Mouse (Mus musculus): ENCODE results near the gene Srpk2. TPM values are rescaled to one million over a fixed set of nuclear protein-coding genes. Genes with fewer than 3 reads are reported as not detected.

The Srpk2 gene
- polyA plus RNA-seq, 1 experiment from 2014 or later = 41.9 TPM

DNA sequence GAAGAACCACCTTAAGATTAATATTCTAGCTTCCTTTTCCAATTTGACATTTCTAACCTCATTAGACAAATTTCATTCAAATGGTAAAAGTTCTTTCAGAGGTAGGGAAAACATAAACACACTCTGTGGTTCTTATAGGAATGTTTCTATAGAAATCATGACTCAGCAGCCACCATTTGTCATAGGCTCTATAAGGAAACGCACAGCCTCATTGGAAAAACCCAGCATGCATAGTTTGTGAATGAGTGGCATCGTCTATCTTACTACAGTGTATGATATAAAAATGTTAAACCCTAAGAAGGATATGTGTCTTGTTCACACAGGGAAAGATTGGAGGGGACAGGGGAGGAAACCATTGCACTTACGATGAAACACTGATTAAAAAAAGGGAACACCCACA lies 178.8 kb downstream of the Srpk2 start:
- no peaks in the 10 kb centered on the region for H3K4me1 ChIP-seq (replicated peaks; ENCODE audit: insufficient read depth, low read length)
- H3K4me3 ChIP-seq (replicated peaks; ENCODE audit: low read depth, low read length) = no peak overlapping the region
- H3K27me3 ChIP-seq (ENCODE audit: insufficient read depth, low read length) = no peaks in the 10 kb centered on the region
- no peak overlapping the region for H3K4me2 ChIP-seq (ENCODE audit: low read length)
- no peaks in the 10 kb centered on the region for H3K9me3 ChIP-seq (replicated peaks; ENCODE audit: low read length)
- no peak overlapping the region for H3K9ac ChIP-seq (ENCODE audit: low read depth, low read length)
- no peak overlapping the region for H3K27ac ChIP-seq
- ATAC-seq (replicated peaks; ENCODE audit: low FRiP score, low read depth) (no peak), DNase-seq (ENCODE audit: low spot score) (no peak)
- peaks cover 26% of the 10 kb centered on the region for H3K36me3 ChIP-seq (ENCODE audit: insufficient read depth, low read length)
- no peak for TF ChIP-seq CTCF (IDR thresholded peaks at IDR 0.05; ENCODE audit: low read depth)
- WGBS = 75% methylated on average over 3 of the region's 3 CpGs

DNA sequence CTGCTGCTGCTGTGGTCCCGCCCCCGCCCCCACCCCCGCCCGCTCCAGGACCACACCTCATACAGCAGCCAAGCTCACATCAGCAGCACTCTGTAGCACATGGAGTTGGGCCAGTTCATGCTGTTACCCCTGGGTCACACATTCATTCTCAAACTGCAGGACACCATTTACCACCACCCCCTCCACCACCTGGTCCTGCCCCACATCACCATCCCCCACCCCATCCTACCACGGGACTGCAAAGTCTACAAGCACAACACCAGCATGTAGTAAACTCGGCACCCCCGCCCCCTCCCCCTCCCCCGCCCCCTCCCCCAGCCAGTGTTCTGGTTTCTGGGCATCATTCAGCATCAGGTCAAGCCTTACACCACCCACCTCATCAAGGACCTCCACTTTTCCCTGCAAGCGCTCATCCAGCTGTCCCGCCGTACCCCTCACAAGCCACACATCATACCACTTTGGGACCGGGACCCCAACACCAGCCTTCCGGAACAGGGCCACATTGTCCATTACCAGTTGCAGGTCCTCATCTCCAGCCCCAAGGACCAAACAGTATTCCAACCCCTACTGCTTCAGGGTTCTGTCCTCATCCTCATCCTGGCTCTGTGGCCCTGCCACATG lies 182.0 kb downstream of the Srpk2 start:
- Histone ChIP-seq H3K9ac (ENCODE audit: low read depth, low read length) (no peak overlapping the region), H3K4me3 (replicated peaks; ENCODE audit: low read depth, low read length) (no peak overlapping the region), H3K27me3 (ENCODE audit: insufficient read depth, low read length) (no peaks in the 10 kb centered on the region), H3K4me1 (replicated peaks; ENCODE audit: insufficient read depth, low read length) (no peaks in the 10 kb centered on the region), H3K4me2 (ENCODE audit: low read length) (no peak overlapping the region), H3K9me3 (replicated peaks; ENCODE audit: low read length) (no peaks in the 10 kb centered on the region), H3K36me3 (ENCODE audit: insufficient read depth, low read length) (peaks cover 42% of the 10 kb centered on the region), H3K27ac (no peak overlapping the region)
- WGBS = 74% methylated on average over 13 of the region's 13 CpGs
- ATAC-seq (replicated peaks; ENCODE audit: low FRiP score, low read depth) (peak; percentile 29; the same call in 1 of the 2 replicates), DNase-seq (ENCODE audit: low spot score) (no peak)
- no peak for TF ChIP-seq CTCF (IDR thresholded peaks at IDR 0.05; ENCODE audit: low read depth)

DNA sequence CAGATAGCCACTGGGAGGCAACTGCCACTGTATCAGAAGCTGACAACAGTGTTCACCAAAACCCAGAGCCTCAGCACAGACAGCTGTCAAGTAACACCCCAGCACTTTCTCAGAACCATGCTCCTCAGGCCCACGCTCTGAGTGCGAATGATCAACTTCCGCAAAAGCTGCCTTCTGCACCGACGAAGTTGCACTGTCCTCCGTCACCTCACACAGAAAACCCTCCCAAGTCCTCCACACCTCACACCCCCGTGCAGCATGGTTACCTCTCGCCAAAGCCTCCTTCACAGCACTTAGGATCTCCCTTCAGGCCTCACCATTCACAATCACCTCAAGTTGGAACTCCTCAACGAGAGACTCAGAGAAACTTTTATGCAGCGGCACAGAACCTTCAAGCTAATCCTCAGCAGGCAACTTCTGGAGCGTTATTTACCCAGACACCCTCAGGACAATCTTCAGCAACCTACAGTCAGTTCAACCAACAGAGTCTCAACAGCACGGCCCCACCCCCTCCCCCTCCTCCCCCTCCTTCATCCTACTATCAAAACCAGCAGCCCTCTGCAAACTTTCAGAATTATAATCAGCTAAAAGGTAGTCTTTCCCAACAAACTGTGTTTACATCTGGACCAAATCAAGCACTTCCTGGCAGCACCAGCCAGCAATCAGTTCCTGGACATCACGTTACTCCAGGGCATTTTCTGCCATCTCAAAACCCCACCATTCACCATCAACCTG lies 182.7 kb downstream of the Srpk2 start:
- Histone ChIP-seq H3K4me3 (replicated peaks; ENCODE audit: low read depth, low read length) (no peak overlapping the region), H3K9ac (ENCODE audit: low read depth, low read length) (no peak overlapping the region), H3K4me1 (replicated peaks; ENCODE audit: insufficient read depth, low read length) (no peaks in the 10 kb centered on the region), H3K36me3 (ENCODE audit: insufficient read depth, low read length) (peaks cover 46% of the 10 kb centered on the region), H3K9me3 (replicated peaks; ENCODE audit: low read length) (no peaks in the 10 kb centered on the region), H3K27me3 (ENCODE audit: insufficient read depth, low read length) (no peaks in the 10 kb centered on the region), H3K27ac (no peak overlapping the region), H3K4me2 (ENCODE audit: low read length) (no peak overlapping the region)
- WGBS = 79% methylated on average over 13 of the region's 13 CpGs
- no peak for TF ChIP-seq CTCF (IDR thresholded peaks at IDR 0.05; ENCODE audit: low read depth)
- DNase-seq (ENCODE audit: low spot score) = no peak
- ATAC-seq (replicated peaks; ENCODE audit: low FRiP score, low read depth) = no peak

DNA sequence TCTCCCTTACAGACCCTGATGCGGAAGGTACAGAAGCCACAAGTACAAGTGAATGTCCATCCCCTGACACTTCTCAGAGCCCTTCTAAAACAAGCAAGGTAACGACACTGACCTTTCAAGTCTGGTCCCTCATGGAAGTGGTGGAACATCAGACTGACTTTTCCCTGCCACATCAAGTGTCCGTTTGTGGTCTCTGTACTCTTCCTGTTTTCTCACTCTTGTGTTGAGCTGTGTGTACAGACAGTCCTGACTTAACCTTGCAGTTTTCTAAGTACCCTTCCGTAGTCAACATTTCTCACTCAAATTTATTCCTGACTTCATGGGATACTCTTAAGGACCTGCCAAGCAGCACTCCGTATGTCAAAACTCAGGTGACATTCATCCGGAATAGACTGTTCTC lies 183.7 kb downstream of the Srpk2 start:
- WGBS = 91% methylated on average over 6 of the region's 6 CpGs
- H3K36me3 ChIP-seq (ENCODE audit: insufficient read depth, low read length) = peaks cover 55% of the 10 kb centered on the region
- no peak for ATAC-seq (replicated peaks; ENCODE audit: low FRiP score, low read depth)
- no peaks in the 10 kb centered on the region for H3K9me3 ChIP-seq (replicated peaks; ENCODE audit: low read length)
- no peak for DNase-seq (ENCODE audit: low spot score)
- no peaks in the 10 kb centered on the region for H3K27me3 ChIP-seq (ENCODE audit: insufficient read depth, low read length)
- H3K4me2 ChIP-seq (ENCODE audit: low read length) = no peak overlapping the region
- no peak overlapping the region for H3K9ac ChIP-seq (ENCODE audit: low read depth, low read length)
- no peaks in the 10 kb centered on the region for H3K4me1 ChIP-seq (replicated peaks; ENCODE audit: insufficient read depth, low read length)
- no peak for TF ChIP-seq CTCF (IDR thresholded peaks at IDR 0.05; ENCODE audit: low read depth)
- no peak overlapping the region for H3K27ac ChIP-seq
- no peak overlapping the region for H3K4me3 ChIP-seq (replicated peaks; ENCODE audit: low read depth, low read length)

DNA sequence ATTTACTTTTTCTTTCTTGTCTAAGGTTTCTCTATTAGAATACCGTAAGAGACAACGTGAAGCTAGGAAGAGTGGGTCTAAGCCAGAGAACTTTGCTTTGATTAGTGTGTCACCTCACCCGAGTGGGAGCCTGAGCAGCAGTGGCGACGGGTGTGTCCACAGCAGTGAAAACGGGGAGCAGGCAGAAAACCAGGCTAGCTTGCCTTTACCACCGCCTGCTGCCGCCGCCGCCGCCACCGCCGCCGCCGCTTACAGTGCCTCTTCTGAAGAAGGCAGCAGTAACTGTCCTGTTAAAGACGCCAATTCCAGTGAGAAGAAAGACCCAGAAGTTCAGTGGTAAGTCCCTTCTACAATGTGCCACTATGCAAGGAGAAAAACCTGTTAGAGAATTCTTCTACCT lies 185.2 kb downstream of the Srpk2 start:
- Histone ChIP-seq H3K4me2 (ENCODE audit: low read length) (no peak overlapping the region), H3K27me3 (ENCODE audit: insufficient read depth, low read length) (no peaks in the 10 kb centered on the region), H3K9me3 (replicated peaks; ENCODE audit: low read length) (no peaks in the 10 kb centered on the region), H3K27ac (no peak overlapping the region), H3K4me1 (replicated peaks; ENCODE audit: insufficient read depth, low read length) (no peaks in the 10 kb centered on the region), H3K9ac (ENCODE audit: low read depth, low read length) (no peak overlapping the region), H3K36me3 (ENCODE audit: insufficient read depth, low read length) (peaks cover 61% of the 10 kb centered on the region), H3K4me3 (replicated peaks; ENCODE audit: low read depth, low read length) (no peak overlapping the region)
- WGBS = 95% methylated on average over 16 of the region's 16 CpGs
- no peak for DNase-seq (ENCODE audit: low spot score)
- ATAC-seq (replicated peaks; ENCODE audit: low FRiP score, low read depth) = no peak
- no peak for TF ChIP-seq CTCF (IDR thresholded peaks at IDR 0.05; ENCODE audit: low read depth)

DNA sequence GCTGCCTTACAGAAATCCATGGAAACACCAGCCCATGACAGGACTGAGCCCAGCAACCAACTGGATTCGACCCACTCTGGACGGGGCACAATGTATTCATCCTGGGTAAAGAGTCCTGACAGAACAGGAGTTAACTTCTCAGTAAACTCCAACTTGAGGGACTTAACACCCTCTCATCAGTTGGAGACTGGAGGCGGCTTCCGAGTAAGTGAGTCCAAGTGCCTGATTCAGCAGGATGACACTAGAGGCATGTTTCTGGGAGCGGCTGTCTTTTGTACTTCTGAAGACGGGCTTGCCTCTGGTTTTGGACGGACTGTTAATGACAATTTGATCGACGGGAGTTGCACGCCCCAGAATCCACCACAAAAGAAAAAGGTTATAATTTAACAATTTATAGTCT lies 186.5 kb downstream of the Srpk2 start:
- ATAC-seq (replicated peaks; ENCODE audit: low FRiP score, low read depth) = no peak
- WGBS = 89% methylated on average over 10 of the region's 10 CpGs

More for the DNA sequence above, 186.5 kb downstream of the Srpk2 start:
- H3K27me3 ChIP-seq (ENCODE audit: insufficient read depth, low read length) = no peaks in the 10 kb centered on the region
- no peak for TF ChIP-seq CTCF (IDR thresholded peaks at IDR 0.05; ENCODE audit: low read depth)
- H3K4me1 ChIP-seq (replicated peaks; ENCODE audit: insufficient read depth, low read length) = no peaks in the 10 kb centered on the region
- no peak overlapping the region for H3K27ac ChIP-seq
- H3K36me3 ChIP-seq (ENCODE audit: insufficient read depth, low read length) = peaks cover 63% of the 10 kb centered on the region
- H3K4me2 ChIP-seq (ENCODE audit: low read length) = no peak overlapping the region
- H3K9me3 ChIP-seq (replicated peaks; ENCODE audit: low read length) = no peaks in the 10 kb centered on the region
- H3K4me3 ChIP-seq (replicated peaks; ENCODE audit: low read depth, low read length) = no peak overlapping the region
- H3K9ac ChIP-seq (ENCODE audit: low read depth, low read length) = no peak overlapping the region
- no peak for DNase-seq (ENCODE audit: low spot score)
